Mouse (Mus musculus): ENCODE data around the gene Ptprf. TPM values are rescaled to one million over a fixed set of nuclear protein-coding genes. Genes with fewer than 3 reads are reported as not detected.
A peak's percentile ranks its signal among the peaks of the same experiment; 100 is the strongest.

Gene Ptprf
- polyA plus RNA-seq, 1 experiment from 2014 or later, result 79.8 TPM

DNA sequence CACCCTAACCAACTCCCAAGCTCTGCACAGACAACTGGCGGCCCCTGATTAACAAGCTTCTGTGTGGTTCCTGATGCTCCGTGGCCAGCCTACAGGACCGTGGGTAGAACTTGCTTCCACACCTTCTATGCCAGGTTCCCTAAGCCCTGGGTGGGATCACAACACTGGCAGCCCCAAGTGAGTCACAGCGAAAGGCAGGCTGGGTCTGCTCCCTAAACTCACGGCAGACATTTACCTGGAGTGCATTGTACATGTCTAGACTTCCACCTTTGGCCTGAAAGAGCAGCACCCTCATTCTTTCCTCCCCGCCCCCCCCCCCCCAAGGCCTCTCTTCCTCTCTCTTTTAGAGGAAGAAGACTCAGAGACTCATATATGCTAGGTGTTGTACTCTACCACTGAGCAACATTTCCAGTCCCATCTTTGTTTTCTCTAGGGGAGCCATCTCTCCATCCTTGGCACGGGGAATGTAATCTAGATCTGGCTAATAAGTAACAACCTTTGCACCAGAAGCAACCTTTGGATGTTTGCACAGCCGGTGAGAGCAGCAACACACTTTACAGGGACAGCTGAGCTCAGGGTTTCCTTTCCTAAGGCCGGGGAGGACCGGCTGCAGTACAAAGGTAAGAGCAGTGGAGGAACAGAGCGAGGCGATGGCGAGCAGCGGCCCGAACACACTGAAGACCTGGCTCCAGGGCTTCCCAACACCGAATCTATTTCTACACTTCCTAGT is 51.1 kb downstream of the Ptprf start:
- Histone ChIP-seq H3K4me3 (ENCODE audit: low read depth, low read length) (no peak overlapping the region), H3K4me1 (ENCODE audit: control insufficient read depth, insufficient read depth, low read length) (no peaks in the 10 kb centered on the region), H3K27ac (ENCODE audit: low read length) (peak overlapping the region; percentile 66; the same call in 1 of the 2 replicates), H3K36me3 (ENCODE audit: control insufficient read depth, insufficient read depth, low read length) (peaks cover 34% of the 10 kb centered on the region), H3K9ac (replicated peaks; ENCODE audit: low read depth, low read length) (no peak overlapping the region), H3K27me3 (ENCODE audit: control insufficient read depth, insufficient read depth, low read length) (no peaks in the 10 kb centered on the region), H3K9me3 (ENCODE audit: control insufficient read depth, low read depth, low read length) (no peaks in the 10 kb centered on the region), H3K4me2 (replicated peaks; ENCODE audit: low read depth, low read length) (no peak overlapping the region)
- peak; percentile 83 for ATAC-seq (ENCODE audit: insufficient number of reproducible peaks, insufficient read depth, low FRiP score, low read depth)
- WGBS, result 71% methylated on average over 15 of the region's 16 CpGs

DNA sequence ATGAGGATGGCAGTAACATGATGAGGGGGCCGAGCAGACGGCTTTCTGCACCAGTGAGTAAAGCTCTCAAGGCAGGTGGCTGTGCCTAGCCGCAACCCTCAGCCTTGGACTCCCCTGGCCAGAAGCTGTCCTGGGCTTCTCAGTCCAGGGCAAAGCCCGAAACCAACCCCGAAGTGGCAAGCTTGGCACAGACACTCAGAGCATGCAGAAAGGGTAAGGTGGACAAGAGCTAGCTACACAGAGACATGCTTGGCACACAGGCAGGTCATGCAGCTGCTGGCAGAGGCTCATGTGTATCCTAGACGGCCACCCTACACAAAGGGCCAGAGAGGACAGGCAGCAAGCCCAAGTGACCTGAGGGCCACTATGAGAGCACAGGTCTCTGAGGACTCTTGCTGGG is 52.5 kb downstream of the Ptprf start:
- H3K27ac ChIP-seq (ENCODE audit: low read length), result no peak overlapping the region
- H3K36me3 ChIP-seq (ENCODE audit: control insufficient read depth, insufficient read depth, low read length), result peaks cover 40% of the 10 kb centered on the region
- no peaks in the 10 kb centered on the region for H3K27me3 ChIP-seq (ENCODE audit: control insufficient read depth, insufficient read depth, low read length)
- no peak for ATAC-seq (ENCODE audit: insufficient number of reproducible peaks, insufficient read depth, low FRiP score, low read depth)
- no peaks in the 10 kb centered on the region for H3K4me1 ChIP-seq (ENCODE audit: control insufficient read depth, insufficient read depth, low read length)
- no peak overlapping the region for H3K4me2 ChIP-seq (replicated peaks; ENCODE audit: low read depth, low read length)
- H3K9ac ChIP-seq (replicated peaks; ENCODE audit: low read depth, low read length), result no peak overlapping the region
- H3K4me3 ChIP-seq (ENCODE audit: low read depth, low read length), result no peak overlapping the region
- 88% methylated on average over 6 of the region's 6 CpGs for WGBS
- no peaks in the 10 kb centered on the region for H3K9me3 ChIP-seq (ENCODE audit: control insufficient read depth, low read depth, low read length)

DNA sequence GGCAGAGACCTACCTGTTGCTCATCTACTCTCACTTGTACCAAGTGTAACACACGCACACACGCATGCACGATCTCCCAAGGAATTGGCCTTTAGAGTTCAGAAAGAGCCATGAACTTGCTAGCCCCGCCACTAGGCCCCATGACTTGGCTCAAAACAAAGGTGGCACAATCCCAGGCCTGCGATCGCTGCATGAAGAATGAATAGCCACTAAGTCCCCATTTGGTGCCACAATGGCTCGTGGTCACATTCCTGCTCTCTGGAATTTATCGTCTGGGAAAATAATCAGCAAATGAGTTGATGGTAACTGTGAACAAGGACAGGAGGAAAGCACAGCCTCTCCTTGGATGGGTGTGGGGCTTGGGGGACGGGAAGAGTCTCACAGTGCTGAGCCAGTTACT is 54.3 kb downstream of the Ptprf start:
- H3K9me3 ChIP-seq (ENCODE audit: control insufficient read depth, low read depth, low read length), result no peaks in the 10 kb centered on the region
- no peak overlapping the region for H3K9ac ChIP-seq (replicated peaks; ENCODE audit: low read depth, low read length)
- no peak overlapping the region for H3K27ac ChIP-seq (ENCODE audit: low read length)
- peaks cover 37% of the 10 kb centered on the region for H3K36me3 ChIP-seq (ENCODE audit: control insufficient read depth, insufficient read depth, low read length)
- ATAC-seq (ENCODE audit: insufficient number of reproducible peaks, insufficient read depth, low FRiP score, low read depth), result no peak
- H3K27me3 ChIP-seq (ENCODE audit: control insufficient read depth, insufficient read depth, low read length), result no peaks in the 10 kb centered on the region
- H3K4me3 ChIP-seq (ENCODE audit: low read depth, low read length), result no peak overlapping the region
- H3K4me1 ChIP-seq (ENCODE audit: control insufficient read depth, insufficient read depth, low read length), result no peaks in the 10 kb centered on the region
- H3K4me2 ChIP-seq (replicated peaks; ENCODE audit: low read depth, low read length), result no peak overlapping the region
- 89% methylated on average over 9 of the region's 9 CpGs for WGBS

DNA sequence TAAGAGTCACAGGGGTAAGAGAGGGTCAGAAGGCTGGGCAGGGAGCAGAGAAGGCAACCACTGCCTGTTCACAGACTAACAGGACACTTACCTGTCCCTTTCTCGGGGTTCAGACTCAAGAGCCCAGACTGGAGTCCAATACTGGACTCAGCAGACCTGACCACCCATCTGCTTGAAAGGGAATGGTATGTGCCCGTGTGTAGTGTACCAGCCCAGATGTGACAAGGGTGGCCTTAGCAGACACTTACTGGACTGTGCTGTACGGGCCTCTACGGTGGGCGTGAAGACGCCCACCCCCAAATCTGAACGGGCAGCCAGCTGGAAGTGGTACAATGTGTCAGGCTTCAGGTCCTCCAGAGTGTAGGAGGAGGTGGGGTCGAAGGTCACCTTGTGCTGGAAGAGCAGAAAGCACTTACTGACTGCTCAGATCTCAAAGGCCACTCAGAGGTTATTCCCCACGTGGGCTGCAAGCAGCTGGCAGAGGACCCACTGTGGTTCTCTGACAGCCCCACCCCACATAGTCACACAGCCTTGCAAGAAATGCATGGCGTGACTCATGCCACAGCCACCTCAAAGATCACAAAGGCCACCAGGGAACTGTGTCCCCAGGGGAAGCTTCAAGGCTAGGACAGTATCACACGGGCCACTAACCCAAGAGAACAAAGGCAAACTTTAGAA is 56.4 kb downstream of the Ptprf start:
- no peaks in the 10 kb centered on the region for H3K9me3 ChIP-seq (ENCODE audit: control insufficient read depth, low read depth, low read length)
- peaks cover 53% of the 10 kb centered on the region for H3K36me3 ChIP-seq (ENCODE audit: control insufficient read depth, insufficient read depth, low read length)
- H3K4me3 ChIP-seq (ENCODE audit: low read depth, low read length), result no peak overlapping the region
- no peaks in the 10 kb centered on the region for H3K4me1 ChIP-seq (ENCODE audit: control insufficient read depth, insufficient read depth, low read length)
- H3K9ac ChIP-seq (replicated peaks; ENCODE audit: low read depth, low read length), result no peak overlapping the region
- 63% methylated on average over 11 of the region's 11 CpGs for WGBS
- H3K4me2 ChIP-seq (replicated peaks; ENCODE audit: low read depth, low read length), result no peak overlapping the region
- no peak overlapping the region for H3K27ac ChIP-seq (ENCODE audit: low read length)
- no peaks in the 10 kb centered on the region for H3K27me3 ChIP-seq (ENCODE audit: control insufficient read depth, insufficient read depth, low read length)
- ATAC-seq (ENCODE audit: insufficient number of reproducible peaks, insufficient read depth, low FRiP score, low read depth), result no peak

DNA sequence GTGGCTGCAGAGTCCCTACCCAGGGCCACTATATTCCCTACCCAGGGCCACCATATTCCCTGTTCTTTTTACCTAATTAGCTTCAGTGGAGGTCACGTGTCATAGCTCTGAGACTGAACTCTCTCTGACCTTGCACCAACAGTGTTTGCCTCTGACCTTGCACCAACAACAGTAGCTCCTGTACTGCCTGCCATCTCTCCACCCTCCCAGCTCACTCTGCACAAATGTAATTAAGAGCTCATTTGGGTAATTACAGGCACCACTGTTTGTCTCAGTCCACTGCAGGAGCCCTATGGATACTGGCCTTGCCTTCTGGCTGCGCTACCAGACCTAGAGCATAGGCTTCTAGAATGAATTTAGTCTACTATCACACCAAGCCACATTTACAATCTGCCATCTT is 57.3 kb downstream of the Ptprf start:
- Histone ChIP-seq H3K4me2 (replicated peaks; ENCODE audit: low read depth, low read length) (no peak overlapping the region), H3K4me3 (ENCODE audit: low read depth, low read length) (no peak overlapping the region), H3K36me3 (ENCODE audit: control insufficient read depth, insufficient read depth, low read length) (peaks cover 61% of the 10 kb centered on the region), H3K27ac (ENCODE audit: low read length) (no peak overlapping the region), H3K4me1 (ENCODE audit: control insufficient read depth, insufficient read depth, low read length) (no peaks in the 10 kb centered on the region), H3K9me3 (ENCODE audit: control insufficient read depth, low read depth, low read length) (no peaks in the 10 kb centered on the region), H3K9ac (replicated peaks; ENCODE audit: low read depth, low read length) (no peak overlapping the region), H3K27me3 (ENCODE audit: control insufficient read depth, insufficient read depth, low read length) (no peaks in the 10 kb centered on the region)
- no peak for ATAC-seq (ENCODE audit: insufficient number of reproducible peaks, insufficient read depth, low FRiP score, low read depth)
- 84% methylated on average over 2 of the region's 2 CpGs for WGBS

DNA sequence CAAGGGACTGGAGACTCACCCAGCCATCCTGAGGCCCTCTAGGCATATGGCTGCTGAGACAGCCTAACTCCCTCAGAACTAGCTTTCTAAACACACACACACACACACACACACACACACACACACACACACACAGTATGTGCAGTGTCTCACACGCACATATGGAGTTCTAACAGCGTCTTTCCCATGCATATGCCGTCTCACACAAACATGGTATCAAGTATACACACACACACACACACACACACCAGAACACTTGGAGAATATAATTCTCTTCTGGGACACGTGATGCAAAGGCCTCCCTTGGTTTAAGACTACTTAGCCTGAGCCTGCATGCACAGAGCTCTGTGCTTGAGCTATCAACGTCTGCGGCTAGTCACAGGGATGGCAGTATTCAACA is 59.3 kb downstream of the Ptprf start:
- Histone ChIP-seq H3K4me1 (ENCODE audit: control insufficient read depth, insufficient read depth, low read length) (no peaks in the 10 kb centered on the region), H3K9me3 (ENCODE audit: control insufficient read depth, low read depth, low read length) (no peaks in the 10 kb centered on the region), H3K27me3 (ENCODE audit: control insufficient read depth, insufficient read depth, low read length) (no peaks in the 10 kb centered on the region), H3K27ac (ENCODE audit: low read length) (no peak overlapping the region), H3K9ac (replicated peaks; ENCODE audit: low read depth, low read length) (no peak overlapping the region), H3K36me3 (ENCODE audit: control insufficient read depth, insufficient read depth, low read length) (peaks cover 74% of the 10 kb centered on the region), H3K4me2 (replicated peaks; ENCODE audit: low read depth, low read length) (no peak overlapping the region), H3K4me3 (ENCODE audit: low read depth, low read length) (no peak overlapping the region)
- no peak for ATAC-seq (ENCODE audit: insufficient number of reproducible peaks, insufficient read depth, low FRiP score, low read depth)
- 84% methylated on average over 6 of the region's 6 CpGs for WGBS

DNA sequence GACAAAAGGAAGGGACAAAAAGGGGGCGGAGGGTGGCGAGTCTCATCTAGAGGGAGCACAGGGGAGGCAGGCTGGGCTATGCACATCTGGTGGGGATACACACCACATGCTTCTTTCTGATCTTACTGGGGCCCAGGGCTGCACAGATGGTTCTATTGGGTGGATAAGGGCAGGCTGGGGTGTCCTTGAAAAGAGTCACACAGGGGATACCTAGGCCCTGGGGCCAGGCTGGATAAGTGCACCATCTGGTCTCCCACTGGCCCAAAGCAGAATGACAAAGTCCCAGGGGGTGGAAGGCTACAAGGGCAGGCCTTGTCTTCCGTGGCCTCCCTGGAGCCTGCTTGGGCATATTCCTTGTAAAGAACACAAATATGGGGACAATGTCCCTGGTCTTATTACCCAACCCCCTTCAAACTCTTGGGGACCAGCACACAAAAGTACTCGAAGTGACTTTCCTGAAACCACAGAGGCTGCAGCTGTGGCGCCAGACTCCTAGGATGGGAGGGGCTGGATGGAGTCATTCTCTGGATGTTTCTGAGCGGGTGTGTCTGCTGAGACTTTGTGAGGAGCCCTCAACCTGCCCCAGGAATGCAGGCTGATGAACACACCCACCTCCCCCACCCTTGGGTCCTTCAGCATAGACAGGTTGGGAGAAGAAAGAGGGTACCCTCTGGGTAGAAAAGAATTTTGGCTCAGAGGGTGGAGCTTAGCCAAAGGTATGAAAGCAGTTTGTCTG is 62.0 kb downstream of the Ptprf start:
- Histone ChIP-seq H3K4me1 (ENCODE audit: control insufficient read depth, insufficient read depth, low read length) (no peaks in the 10 kb centered on the region), H3K4me2 (replicated peaks; ENCODE audit: low read depth, low read length) (no peak overlapping the region), H3K9me3 (ENCODE audit: control insufficient read depth, low read depth, low read length) (no peaks in the 10 kb centered on the region), H3K27me3 (ENCODE audit: control insufficient read depth, insufficient read depth, low read length) (no peaks in the 10 kb centered on the region), H3K27ac (ENCODE audit: low read length) (no peak overlapping the region), H3K4me3 (ENCODE audit: low read depth, low read length) (no peak overlapping the region), H3K36me3 (ENCODE audit: control insufficient read depth, insufficient read depth, low read length) (peaks cover 76% of the 10 kb centered on the region), H3K9ac (replicated peaks; ENCODE audit: low read depth, low read length) (no peak overlapping the region)
- ATAC-seq (ENCODE audit: insufficient number of reproducible peaks, insufficient read depth, low FRiP score, low read depth), result no peak
- WGBS, result 65% methylated on average over 6 of the region's 6 CpGs

DNA sequence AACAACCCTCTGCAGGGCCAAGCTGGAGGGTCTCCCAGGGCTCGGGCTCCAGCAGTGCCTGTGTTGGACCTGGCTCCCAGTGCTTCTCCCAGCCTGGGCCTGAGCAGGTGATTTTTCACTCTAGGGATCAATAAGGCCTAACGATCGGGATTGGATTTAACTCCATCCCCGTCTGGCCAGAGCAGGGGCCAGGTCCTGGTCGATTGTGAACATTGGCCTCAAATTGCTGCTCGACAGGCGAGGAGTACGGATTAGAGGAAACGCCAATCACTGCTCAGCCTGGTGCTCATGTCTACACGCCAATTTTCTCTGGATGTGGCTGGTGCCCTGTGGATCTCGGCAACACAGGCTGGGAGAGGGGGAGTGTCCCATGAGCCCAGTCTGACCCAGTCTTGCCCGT is 63.8 kb downstream of the Ptprf start:
- no peak for ATAC-seq (ENCODE audit: insufficient number of reproducible peaks, insufficient read depth, low FRiP score, low read depth)
- H3K4me3 ChIP-seq (ENCODE audit: low read depth, low read length), result no peak overlapping the region
- H3K4me1 ChIP-seq (ENCODE audit: control insufficient read depth, insufficient read depth, low read length), result no peaks in the 10 kb centered on the region
- no peaks in the 10 kb centered on the region for H3K27me3 ChIP-seq (ENCODE audit: control insufficient read depth, insufficient read depth, low read length)
- H3K36me3 ChIP-seq (ENCODE audit: control insufficient read depth, insufficient read depth, low read length), result peaks cover 87% of the 10 kb centered on the region
- H3K9me3 ChIP-seq (ENCODE audit: control insufficient read depth, low read depth, low read length), result no peaks in the 10 kb centered on the region
- no peak overlapping the region for H3K9ac ChIP-seq (replicated peaks; ENCODE audit: low read depth, low read length)
- no peak overlapping the region for H3K27ac ChIP-seq (ENCODE audit: low read length)
- 79% methylated on average over 12 of the region's 12 CpGs for WGBS
- H3K4me2 ChIP-seq (replicated peaks; ENCODE audit: low read depth, low read length), result no peak overlapping the region

Measured in stomach, embryonic 14.5 days (tissue).